Mouse (Mus musculus): Measurements from ENCODE around the gene Phxr2. TPM values are rescaled to one million over a fixed set of nuclear protein-coding genes. Genes with fewer than 3 reads are reported as not detected.
A peak's percentile ranks its signal among the peaks of the same experiment; 100 is the strongest.

The Phxr2 gene
- polyA plus RNA-seq, 1 experiment from 2014 or later, result not detected

- no peak overlapping the region for H3K9ac ChIP-seq (ENCODE audit: low read depth, low read length)
- H3K27ac ChIP-seq (replicated peaks; ENCODE audit: low read depth, low read length), result no peak overlapping the region
- H3K36me3 ChIP-seq (ENCODE audit: control insufficient read depth, insufficient read depth, low read length), result no peaks in the 10 kb centered on the region
- H3K4me2 ChIP-seq (ENCODE audit: low read depth, low read length), result no peak overlapping the region
- no peak overlapping the region for H3K4me3 ChIP-seq (ENCODE audit: low read depth, low read length)
- ATAC-seq (ENCODE audit: low read depth) (no peak), DNase-seq (ENCODE audit: low spot score) (peak; percentile 33)
- no peaks in the 10 kb centered on the region for H3K27me3 ChIP-seq (replicated peaks; ENCODE audit: control insufficient read depth, insufficient read depth, low read length)
- WGBS, result 69% methylated on average over 2 of the region's 2 CpGs
- H3K4me1 ChIP-seq (ENCODE audit: control insufficient read depth, insufficient read depth, low read length), result no peaks in the 10 kb centered on the region
- H3K9me3 ChIP-seq (ENCODE audit: control insufficient read depth, low read length), result no peaks in the 10 kb centered on the region
Measured at GRCm38 (mm10) chr10:99095114-99095513, 31.0 kb downstream of the Phxr2 start.

GRCm38 (mm10) chr10:99093364-99093763, 32.8 kb downstream of the Phxr2 start:
- ATAC-seq (ENCODE audit: low read depth) (no peak), DNase-seq (ENCODE audit: low spot score) (no peak)
- WGBS, result 72% methylated on average over 2 of the region's 2 CpGs
- H3K4me3 ChIP-seq (ENCODE audit: low read depth, low read length), result no peak overlapping the region
- H3K9me3 ChIP-seq (ENCODE audit: control insufficient read depth, low read length), result no peaks in the 10 kb centered on the region
- H3K27me3 ChIP-seq (replicated peaks; ENCODE audit: control insufficient read depth, insufficient read depth, low read length), result no peaks in the 10 kb centered on the region
- H3K27ac ChIP-seq (replicated peaks; ENCODE audit: low read depth, low read length), result no peak overlapping the region
- no peak overlapping the region for H3K9ac ChIP-seq (ENCODE audit: low read depth, low read length)
- no peaks in the 10 kb centered on the region for H3K36me3 ChIP-seq (ENCODE audit: control insufficient read depth, insufficient read depth, low read length)
- no peaks in the 10 kb centered on the region for H3K4me1 ChIP-seq (ENCODE audit: control insufficient read depth, insufficient read depth, low read length)
- H3K4me2 ChIP-seq (ENCODE audit: low read depth, low read length), result no peak overlapping the region

GRCm38 (mm10) chr10:99089906-99090305, 36.2 kb downstream of the Phxr2 start:
- H3K27ac ChIP-seq (replicated peaks; ENCODE audit: low read depth, low read length), result no peak overlapping the region
- 77% methylated on average over 6 of the region's 6 CpGs for WGBS
- no peak overlapping the region for H3K9ac ChIP-seq (ENCODE audit: low read depth, low read length)
- H3K4me2 ChIP-seq (ENCODE audit: low read depth, low read length), result no peak overlapping the region
- DNase-seq (ENCODE audit: low spot score) (no peak), ATAC-seq (ENCODE audit: low read depth) (no peak)
- H3K27me3 ChIP-seq (replicated peaks; ENCODE audit: control insufficient read depth, insufficient read depth, low read length), result no peaks in the 10 kb centered on the region; the same call in 1 of the 2 replicates
- H3K4me3 ChIP-seq (ENCODE audit: low read depth, low read length), result no peak overlapping the region
- no peaks in the 10 kb centered on the region for H3K36me3 ChIP-seq (ENCODE audit: control insufficient read depth, insufficient read depth, low read length)
- H3K9me3 ChIP-seq (ENCODE audit: control insufficient read depth, low read length), result no peaks in the 10 kb centered on the region
- no peaks in the 10 kb centered on the region for H3K4me1 ChIP-seq (ENCODE audit: control insufficient read depth, insufficient read depth, low read length)

DNA sequence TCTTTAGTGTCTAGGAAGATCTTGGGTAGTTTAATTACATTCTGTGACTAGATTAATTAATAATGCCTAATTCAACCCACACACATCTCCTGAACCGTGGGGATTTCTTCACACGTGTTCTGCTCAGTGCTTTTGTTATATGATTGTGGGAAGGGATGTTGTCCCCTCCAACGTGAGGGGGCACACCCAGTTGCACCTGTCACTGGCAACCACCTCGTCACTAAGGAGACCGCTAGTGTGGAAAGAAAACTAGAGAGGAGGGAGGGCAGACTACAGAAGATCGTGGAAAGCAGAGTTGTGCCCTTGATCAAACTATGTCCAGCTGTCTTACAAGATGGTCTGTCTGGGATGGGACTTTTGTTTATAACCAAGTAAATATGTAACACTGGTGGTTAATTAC, 40.1 kb downstream of the Phxr2 start:
- no peak for ATAC-seq (ENCODE audit: low read depth)

DNA sequence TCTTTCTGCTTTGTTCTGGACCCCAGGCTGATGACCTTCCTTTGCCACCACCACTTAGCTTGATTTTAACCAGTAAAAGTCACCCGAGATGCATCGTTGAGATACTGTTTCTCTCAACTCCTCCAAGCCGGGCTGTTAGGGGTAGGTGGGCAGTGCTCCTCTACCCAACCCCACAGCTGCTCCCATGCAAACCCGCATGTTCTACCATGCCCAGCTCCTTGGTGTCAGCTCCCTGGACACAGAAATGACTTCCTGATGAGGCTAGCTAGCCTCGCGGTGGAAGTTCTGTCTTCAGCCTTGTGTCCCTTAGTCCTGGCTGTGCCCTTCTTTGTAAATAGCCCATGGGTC, 40.9 kb downstream of the Phxr2 start:
- Histone ChIP-seq H3K9ac (ENCODE audit: low read depth, low read length) (no peak overlapping the region), H3K4me1 (ENCODE audit: control insufficient read depth, insufficient read depth, low read length) (no peaks in the 10 kb centered on the region), H3K4me2 (ENCODE audit: low read depth, low read length) (peak overlapping the region; percentile 15; the same call in 1 of the 2 replicates), H3K36me3 (ENCODE audit: control insufficient read depth, insufficient read depth, low read length) (no peaks in the 10 kb centered on the region), H3K4me3 (ENCODE audit: low read depth, low read length) (no peak overlapping the region), H3K27ac (replicated peaks; ENCODE audit: low read depth, low read length) (no peak overlapping the region), H3K27me3 (replicated peaks; ENCODE audit: control insufficient read depth, insufficient read depth, low read length) (no peaks in the 10 kb centered on the region; the same call in 1 of the 2 replicates), H3K9me3 (ENCODE audit: control insufficient read depth, low read length) (no peaks in the 10 kb centered on the region)
- 58% methylated on average over 6 of the region's 6 CpGs for WGBS
- ATAC-seq (ENCODE audit: low read depth), result no peak
- no peak for DNase-seq (ENCODE audit: low spot score)

More for the DNA sequence above, 40.1 kb downstream of the Phxr2 start:
- H3K9me3 ChIP-seq (ENCODE audit: control insufficient read depth, low read length), result no peaks in the 10 kb centered on the region
- WGBS, result 66% methylated on average over 6 of the region's 6 CpGs
- H3K36me3 ChIP-seq (ENCODE audit: control insufficient read depth, insufficient read depth, low read length), result no peaks in the 10 kb centered on the region
- H3K27ac ChIP-seq (replicated peaks; ENCODE audit: low read depth, low read length), result no peak overlapping the region
- DNase-seq (ENCODE audit: low spot score), result no peak
- no peaks in the 10 kb centered on the region; the same call in 1 of the 2 replicates for H3K27me3 ChIP-seq (replicated peaks; ENCODE audit: control insufficient read depth, insufficient read depth, low read length)
- H3K9ac ChIP-seq (ENCODE audit: low read depth, low read length), result no peak overlapping the region
- H3K4me2 ChIP-seq (ENCODE audit: low read depth, low read length), result no peak overlapping the region
- no peaks in the 10 kb centered on the region for H3K4me1 ChIP-seq (ENCODE audit: control insufficient read depth, insufficient read depth, low read length)
- H3K4me3 ChIP-seq (ENCODE audit: low read depth, low read length), result no peak overlapping the region

DNA sequence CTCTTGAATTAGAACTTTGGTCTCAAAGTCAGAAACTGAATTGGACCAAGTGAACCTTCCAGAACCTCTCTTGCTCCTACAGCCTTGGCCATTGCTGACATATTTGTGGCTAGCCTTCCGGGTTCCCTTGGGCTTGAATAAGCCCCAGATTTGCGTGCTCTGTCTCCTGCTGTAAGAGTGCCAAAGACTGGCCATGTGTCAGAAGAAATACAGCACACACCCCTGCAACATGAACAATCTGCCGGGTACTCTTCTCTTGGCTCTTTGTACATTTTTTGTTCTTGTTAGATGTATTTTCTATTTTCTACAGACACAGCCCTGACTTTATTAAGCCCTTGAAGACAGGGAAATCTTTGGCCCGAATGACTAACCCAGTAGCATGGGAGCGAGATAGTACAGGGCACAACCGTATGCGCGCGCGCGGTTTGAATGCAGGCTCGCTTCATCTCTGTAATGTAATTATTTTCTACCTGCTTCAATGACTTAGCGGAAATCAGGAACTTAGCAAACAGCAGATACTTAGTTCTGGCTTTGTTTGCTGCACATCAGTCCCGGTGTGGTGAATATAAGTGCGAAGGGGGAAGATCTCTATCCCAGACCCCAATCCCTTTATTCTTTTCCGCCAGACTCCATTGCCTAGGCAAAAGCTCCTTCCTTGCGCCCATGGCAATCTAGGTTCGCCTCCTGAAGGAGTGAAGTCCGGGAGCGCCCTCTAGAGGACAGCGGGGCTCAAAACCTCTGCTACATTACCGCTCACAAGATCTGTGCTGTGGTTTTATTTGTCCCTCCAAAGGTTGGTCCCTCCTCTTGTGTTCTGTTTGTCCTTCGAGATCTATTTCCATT, 41.5 kb downstream of the Phxr2 start:
- H3K4me1 ChIP-seq (ENCODE audit: control insufficient read depth, insufficient read depth, low read length), result no peaks in the 10 kb centered on the region
- H3K27me3 ChIP-seq (replicated peaks; ENCODE audit: control insufficient read depth, insufficient read depth, low read length), result no peaks in the 10 kb centered on the region; the same call in 1 of the 2 replicates
- H3K4me3 ChIP-seq (ENCODE audit: low read depth, low read length), result no peak overlapping the region
- DNase-seq (ENCODE audit: low spot score) (peak; percentile 93), ATAC-seq (ENCODE audit: low read depth) (peak; percentile 63; the same call in 1 of the 2 replicates)
- no peak overlapping the region for H3K9ac ChIP-seq (ENCODE audit: low read depth, low read length)
- H3K27ac ChIP-seq (replicated peaks; ENCODE audit: low read depth, low read length), result no peak overlapping the region
- no peaks in the 10 kb centered on the region for H3K9me3 ChIP-seq (ENCODE audit: control insufficient read depth, low read length)
- 47% methylated on average over 23 of the region's 23 CpGs for WGBS
- H3K4me2 ChIP-seq (ENCODE audit: low read depth, low read length), result peak overlapping the region; percentile 32
- H3K36me3 ChIP-seq (ENCODE audit: control insufficient read depth, insufficient read depth, low read length), result no peaks in the 10 kb centered on the region

DNA sequence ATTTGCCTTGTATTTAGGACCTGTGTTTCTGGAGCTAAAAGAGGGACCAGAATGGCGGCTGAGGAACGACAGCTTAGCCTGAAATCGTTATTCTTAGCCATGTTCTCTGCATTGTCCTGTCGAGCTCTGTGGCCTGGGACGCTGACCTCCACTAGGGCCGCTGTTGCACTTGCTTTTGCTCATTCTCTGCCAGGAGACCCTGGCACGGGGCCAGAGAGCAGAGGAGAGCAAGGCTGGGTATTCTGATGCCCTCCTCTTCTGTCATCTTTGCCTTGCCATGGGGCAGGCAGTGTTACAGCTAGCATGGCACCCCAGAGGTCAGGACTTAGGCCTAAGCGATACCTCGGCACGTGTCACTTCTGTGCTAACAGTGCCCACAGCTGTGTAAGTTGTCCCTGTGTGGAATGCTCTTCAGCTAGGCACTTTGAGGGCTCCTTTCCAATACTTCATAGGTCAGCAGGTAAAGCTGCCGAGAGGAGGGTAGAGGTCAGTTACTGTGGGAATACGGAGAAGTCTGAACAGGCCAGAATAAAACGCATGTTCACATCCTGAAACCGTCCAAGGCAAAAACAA, 42.6 kb downstream of the Phxr2 start:
- 86% methylated on average over 14 of the region's 14 CpGs for WGBS
- no peak overlapping the region for H3K27ac ChIP-seq (replicated peaks; ENCODE audit: low read depth, low read length)
- no peaks in the 10 kb centered on the region; the same call in 1 of the 2 replicates for H3K27me3 ChIP-seq (replicated peaks; ENCODE audit: control insufficient read depth, insufficient read depth, low read length)
- no peak overlapping the region for H3K4me2 ChIP-seq (ENCODE audit: low read depth, low read length)
- no peaks in the 10 kb centered on the region for H3K9me3 ChIP-seq (ENCODE audit: control insufficient read depth, low read length)
- H3K4me3 ChIP-seq (ENCODE audit: low read depth, low read length), result no peak overlapping the region
- H3K4me1 ChIP-seq (ENCODE audit: control insufficient read depth, insufficient read depth, low read length), result no peaks in the 10 kb centered on the region
- ATAC-seq (ENCODE audit: low read depth) (no peak), DNase-seq (ENCODE audit: low spot score) (no peak)
- no peaks in the 10 kb centered on the region for H3K36me3 ChIP-seq (ENCODE audit: control insufficient read depth, insufficient read depth, low read length)
- no peak overlapping the region for H3K9ac ChIP-seq (ENCODE audit: low read depth, low read length)

DNA sequence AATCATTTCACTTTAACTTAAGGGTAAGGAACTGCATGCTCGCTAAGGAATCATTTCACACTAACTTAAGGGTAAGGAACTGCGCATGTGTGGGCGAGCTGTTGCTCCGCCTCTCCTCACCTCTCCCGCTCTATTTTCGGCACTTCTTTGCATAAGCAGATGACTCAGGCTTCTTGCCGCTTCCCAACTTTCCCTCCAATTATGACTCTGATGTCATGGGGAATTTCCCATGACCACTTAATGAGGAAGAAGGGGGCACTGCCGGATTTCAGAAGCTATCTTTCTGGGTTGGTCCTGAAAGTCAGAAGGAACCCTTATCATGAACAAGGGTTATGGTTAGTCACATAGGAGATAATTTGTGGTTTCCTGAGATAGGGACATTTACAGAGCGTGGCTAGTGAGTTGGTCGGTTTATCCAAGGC, 44.5 kb downstream of the Phxr2 start:
- no peak overlapping the region for H3K4me3 ChIP-seq (ENCODE audit: low read depth, low read length)
- no peaks in the 10 kb centered on the region for H3K36me3 ChIP-seq (ENCODE audit: control insufficient read depth, insufficient read depth, low read length)
- H3K4me2 ChIP-seq (ENCODE audit: low read depth, low read length), result no peak overlapping the region
- no peak overlapping the region for H3K27ac ChIP-seq (replicated peaks; ENCODE audit: low read depth, low read length)
- no peaks in the 10 kb centered on the region for H3K4me1 ChIP-seq (ENCODE audit: control insufficient read depth, insufficient read depth, low read length)
- ATAC-seq (ENCODE audit: low read depth) (no peak), DNase-seq (ENCODE audit: low spot score) (no peak)
- H3K9me3 ChIP-seq (ENCODE audit: control insufficient read depth, low read length), result no peaks in the 10 kb centered on the region
- H3K9ac ChIP-seq (ENCODE audit: low read depth, low read length), result no peak overlapping the region
- H3K27me3 ChIP-seq (replicated peaks; ENCODE audit: control insufficient read depth, insufficient read depth, low read length), result no peaks in the 10 kb centered on the region; the same call in 1 of the 2 replicates
- 79% methylated on average over 10 of the region's 10 CpGs for WGBS
